Mouse (Mus musculus) erythroblast, adult 5-6 weeks (primary cell): ENCODE data around the gene Gna11. TPM values are rescaled to one million over a fixed set of nuclear protein-coding genes. Genes with fewer than 3 reads are reported as not detected.
A peak's percentile ranks its signal among the peaks of the same experiment; 100 is the strongest.

Experiments
- ATAC-seq: replicated peaks from 2 replicates; pipeline ENCODE4 v1.8.0; 2016; ENCODE audit warnings: moderate number of reproducible peaks, mild to moderate bottlenecking, moderate TSS enrichment, inconsistent platforms; ENCODE audit not compliant: poor library complexity, low FRiP score, severe bottlenecking
- total RNA-seq, 2 experiments: library from RNA; stranded (forward) in 1 of 2; stranded (reverse) in 1 of 2; fragments of 150-400 nt in 1 of 2; fragments of 200-764, 138-1000 nt in 1 of 2; gene quantifications; 2 replicates each; pipeline versions ENCODE4 v1.2.3 to v1.2.4; 2015 to 2017; ENCODE audit warnings: low replicate concordance in 2 of 2

Gene Gna11
- 1.9 and 2.1 TPM in 2 replicates for total RNA-seq (2015; ENCODE audit: low replicate concordance)
- 5.9 and 10.9 TPM in 2 replicates for total RNA-seq (2017; ENCODE audit: low replicate concordance)

GRCm38 (mm10) chr10:81545161-81545747 lies at the start of gene Gna11:
Gene Gna11 (minus strand): TSS chr10:81545190.
- peak; percentile 84 for ATAC-seq

DNA sequence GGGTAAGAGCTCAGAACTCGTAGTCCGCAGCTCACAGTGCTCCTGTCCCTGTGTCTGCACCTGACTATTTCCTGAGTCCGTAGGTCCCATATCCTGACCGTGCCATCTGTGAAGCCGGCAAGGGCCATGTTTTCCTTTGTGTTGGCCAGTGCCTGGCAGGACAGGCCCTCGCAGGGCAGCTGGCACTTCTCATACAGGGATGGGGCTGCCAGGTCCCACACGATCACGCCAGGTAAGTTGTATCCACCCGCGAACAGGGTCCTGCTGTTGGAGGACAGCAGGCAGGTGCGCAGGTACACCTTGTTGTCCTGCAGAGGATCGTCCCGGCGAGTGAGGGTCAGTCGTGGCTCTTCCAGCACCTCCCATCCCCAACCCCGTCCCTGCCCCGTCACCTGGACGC lies 48.9 kb upstream of the Gna11 start:
- ATAC-seq = no peak

DNA sequence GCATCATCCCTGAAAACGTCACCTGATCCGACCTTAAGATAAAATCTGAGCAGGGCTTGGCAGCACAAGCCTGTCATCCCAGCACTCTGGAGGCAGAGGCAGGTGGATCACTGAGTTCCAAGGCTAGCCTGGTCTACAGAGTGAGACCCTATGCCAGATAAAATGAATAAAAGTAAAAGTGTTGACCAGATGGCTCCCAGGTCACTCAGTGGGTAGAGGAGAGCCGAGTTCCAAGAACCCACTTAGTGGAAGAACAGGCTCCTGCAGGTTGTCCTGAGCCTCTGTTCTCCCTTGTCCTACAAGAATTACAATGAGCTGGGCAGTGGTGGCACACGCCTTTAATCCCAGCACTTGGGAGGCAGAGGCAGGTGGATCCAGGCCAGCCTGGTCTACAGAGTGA lies 48.2 kb upstream of the Gna11 start:
- ATAC-seq = no peak

- ATAC-seq = no peak
These were observed 47.6 kb upstream of the Gna11 start for GRCm38 (mm10) chr10:81592631-81593030.

- no peak for ATAC-seq
These were observed 46.9 kb upstream of the Gna11 start for GRCm38 (mm10) chr10:81591846-81592245.

GRCm38 (mm10) chr10:81588739-81589138 lies 43.7 kb upstream of the Gna11 start:
- ATAC-seq = no peak

- ATAC-seq = no peak
These were observed 38.4 kb upstream of the Gna11 start for GRCm38 (mm10) chr10:81583347-81583746.

DNA sequence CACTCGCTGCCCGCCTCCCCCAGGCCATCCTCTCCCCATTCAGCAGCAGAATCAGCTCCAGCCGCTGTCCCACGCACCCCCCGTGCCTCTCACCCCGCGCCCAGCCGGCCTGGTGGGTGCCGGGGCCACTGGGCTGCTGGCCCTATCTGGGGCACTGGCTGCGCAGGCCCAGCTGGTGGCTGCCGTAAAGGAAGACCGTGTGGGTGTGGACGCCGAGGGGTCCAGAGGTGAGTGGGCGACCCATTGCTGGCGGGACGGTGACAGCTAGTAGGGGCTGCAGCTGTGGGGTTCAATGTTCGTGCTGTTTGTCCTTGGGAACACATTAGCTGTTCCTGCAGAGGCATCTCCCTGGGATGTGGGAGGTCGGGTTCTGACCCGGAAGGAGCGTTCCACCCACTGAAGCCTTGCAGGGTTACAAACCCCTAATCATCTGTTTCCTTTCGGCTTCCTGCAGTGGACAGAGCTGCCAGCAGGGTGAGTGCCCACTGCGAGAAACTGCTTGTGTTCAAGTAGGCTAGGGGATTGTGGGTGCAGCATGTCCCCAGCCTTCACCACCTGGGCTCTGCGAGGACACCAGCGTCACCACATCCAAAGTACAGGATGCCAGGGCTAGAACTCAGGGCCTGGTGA lies 35.6 kb upstream of the Gna11 start:
- ATAC-seq = no peak

DNA sequence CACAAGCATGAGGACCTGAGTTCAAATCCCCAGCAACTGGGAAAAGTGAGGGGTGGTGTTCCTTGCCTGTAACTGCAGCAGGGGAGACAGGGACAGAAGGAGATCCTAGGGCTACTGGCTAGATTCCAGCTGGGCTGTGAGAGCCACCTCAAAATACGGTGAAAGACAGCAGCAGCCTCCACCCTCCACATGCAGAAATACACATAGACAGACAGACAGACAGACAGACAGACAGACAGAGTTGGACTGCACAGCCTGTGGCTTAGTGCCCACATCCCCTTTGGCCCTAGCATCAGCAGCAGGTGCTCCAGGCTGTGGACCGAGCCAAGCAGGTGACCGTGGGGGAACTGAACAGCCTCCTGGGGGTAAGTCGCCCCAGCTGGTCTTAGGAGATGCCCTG lies 35.0 kb upstream of the Gna11 start:
- ATAC-seq = no peak

GRCm38 (mm10) chr10:81575695-81576094 lies 30.7 kb upstream of the Gna11 start:
- ATAC-seq = no peak

- ATAC-seq = no peak
These were observed 30.2 kb upstream of the Gna11 start for GRCm38 (mm10) chr10:81575208-81575631.

GRCm38 (mm10) chr10:81574081-81575056 lies 29.4 kb upstream of the Gna11 start, which contains the start of gene Tle2:
Gene Tle2 (plus strand): TSS chr10:81574561.
- no peak for ATAC-seq

DNA sequence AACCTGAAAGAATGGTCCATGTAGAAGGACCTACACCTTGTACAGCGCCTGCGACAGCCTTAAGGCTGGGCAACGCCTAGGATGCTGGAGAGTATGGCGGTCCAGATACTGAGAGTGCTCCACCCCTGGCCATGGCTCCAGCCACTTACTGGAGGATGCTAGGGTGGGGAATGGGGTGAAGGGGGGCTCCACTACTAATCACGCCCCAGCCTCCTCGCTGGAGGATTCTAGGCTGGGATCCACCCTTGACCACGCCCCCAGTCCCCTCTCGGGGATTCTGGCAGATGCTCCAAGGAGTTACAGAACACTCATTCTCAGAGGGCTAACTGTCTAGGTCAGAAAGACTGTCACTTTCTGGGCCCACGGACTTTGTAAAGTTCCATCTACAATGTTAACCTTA lies 28.0 kb upstream of the Gna11 start:
- no peak for ATAC-seq

GRCm38 (mm10) chr10:81572133-81572671 lies 27.2 kb upstream of the Gna11 start:
- no peak for ATAC-seq

DNA sequence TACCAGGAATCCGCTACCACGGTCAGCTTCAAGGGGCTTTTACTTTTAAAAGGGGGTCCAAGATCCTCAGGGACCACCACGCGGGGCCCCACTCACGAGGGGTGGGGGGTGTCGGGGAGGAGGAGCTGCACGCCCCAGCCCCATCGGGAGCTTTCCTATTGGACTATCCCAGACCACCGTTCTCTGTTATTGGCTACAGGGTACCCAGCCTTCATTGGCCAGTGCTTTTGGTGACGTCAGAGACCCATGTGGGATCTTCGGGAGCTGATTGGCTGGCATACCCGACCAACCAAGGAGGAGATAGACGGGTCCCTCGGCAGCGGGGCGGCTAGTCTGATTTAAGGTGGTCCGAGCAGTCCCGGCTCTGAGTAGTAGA lies 26.5 kb upstream of the Gna11 start:
- peak; percentile 96 for ATAC-seq

- ATAC-seq = peak; percentile 38; the same call in 1 of the 2 replicates
These were observed 26.0 kb upstream of the Gna11 start for GRCm38 (mm10) chr10:81570831-81571500.

- no peak for ATAC-seq
These were observed 25.3 kb upstream of the Gna11 start for GRCm38 (mm10) chr10:81570238-81570800.

DNA sequence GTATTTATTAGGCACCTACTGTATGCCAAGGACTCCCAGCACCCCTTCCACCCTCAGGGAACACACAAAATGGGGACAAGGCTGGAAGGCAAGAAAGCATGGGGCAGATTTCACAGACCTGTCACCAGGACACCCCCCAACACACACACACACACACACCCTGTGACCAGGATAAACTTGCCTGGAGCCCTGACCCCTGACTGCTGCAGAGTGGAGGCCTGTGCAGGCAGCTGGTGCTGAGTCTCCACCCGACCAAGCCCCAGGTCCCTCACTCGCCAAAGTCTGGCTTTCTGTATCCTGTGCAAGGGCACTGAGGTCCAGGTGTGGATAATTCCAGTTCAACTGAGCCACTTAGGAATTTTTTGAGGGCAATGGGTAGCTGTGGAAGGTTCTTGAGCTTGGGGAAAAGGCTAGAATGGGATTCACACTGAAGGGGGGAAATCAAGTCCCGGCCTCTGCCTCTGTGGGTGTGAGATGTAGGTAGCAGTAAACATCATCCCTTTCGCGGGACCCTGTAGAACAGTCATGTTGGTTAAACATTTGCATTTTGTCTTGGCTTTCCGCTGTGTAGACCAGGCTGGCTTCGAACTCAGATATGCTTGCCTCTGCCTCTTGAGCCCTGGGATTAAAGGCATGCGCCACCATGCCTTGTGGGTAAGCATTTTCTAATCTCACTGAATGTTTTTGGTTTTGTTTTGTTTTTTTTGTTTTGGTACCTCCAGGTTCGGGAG lies 24.7 kb upstream of the Gna11 start:
- ATAC-seq = no peak
